Mouse (Mus musculus): Measurements from ENCODE around the gene Pde3a.

Pde3a gene

GRCm38 (mm10) chr6:141405496-141405895 lies 156.4 kb downstream of the Pde3a start:
- no peak for DNase-seq (ENCODE audit: low spot score)

- no peak for DNase-seq (ENCODE audit: low spot score)
These were observed 159.7 kb downstream of the Pde3a start for GRCm38 (mm10) chr6:141408758-141409157.

GRCm38 (mm10) chr6:141410836-141411235 lies 161.8 kb downstream of the Pde3a start:
- no peak for DNase-seq (ENCODE audit: low spot score)

- DNase-seq (ENCODE audit: low spot score), result no peak
These were observed 176.0 kb downstream of the Pde3a start for GRCm38 (mm10) chr6:141425114-141425513.

- DNase-seq (ENCODE audit: low spot score), result no peak
These were observed 179.5 kb downstream of the Pde3a start for GRCm38 (mm10) chr6:141428587-141428986.

- DNase-seq (ENCODE audit: low spot score), result no peak
These were observed 181.1 kb downstream of the Pde3a start for GRCm38 (mm10) chr6:141430134-141430533.

GRCm38 (mm10) chr6:141432271-141432974 lies 183.4 kb downstream of the Pde3a start:
- no peak for DNase-seq (ENCODE audit: low spot score)

GRCm38 (mm10) chr6:141433917-141434756 lies 185.1 kb downstream of the Pde3a start:
- no peak for DNase-seq (ENCODE audit: low spot score)

- no peak for DNase-seq (ENCODE audit: low spot score)
These were observed 186.1 kb downstream of the Pde3a start for GRCm38 (mm10) chr6:141435160-141435559.

- DNase-seq (ENCODE audit: low spot score), result no peak
These were observed 190.9 kb downstream of the Pde3a start for GRCm38 (mm10) chr6:141439965-141440364.

GRCm38 (mm10) chr6:141447547-141447946 lies 198.5 kb downstream of the Pde3a start:
- DNase-seq (ENCODE audit: low spot score), result peak; percentile 59

- no peak for DNase-seq (ENCODE audit: low spot score)
These were observed 199.8 kb downstream of the Pde3a start for GRCm38 (mm10) chr6:141448886-141449285.

GRCm38 (mm10) chr6:141455335-141455734 lies 206.3 kb downstream of the Pde3a start:
- no peak for DNase-seq (ENCODE audit: low spot score)

- no peak for DNase-seq (ENCODE audit: low spot score)
These were observed 207.5 kb downstream of the Pde3a start for GRCm38 (mm10) chr6:141456591-141456990.

GRCm38 (mm10) chr6:141470251-141470650 lies 221.2 kb downstream of the Pde3a start:
- no peak for DNase-seq (ENCODE audit: low spot score)

GRCm38 (mm10) chr6:141474223-141474622 lies 225.2 kb downstream of the Pde3a start:
- DNase-seq (ENCODE audit: low spot score), result no peak

GRCm38 (mm10) chr6:141474696-141475095 lies 225.6 kb downstream of the Pde3a start:
- no peak for DNase-seq (ENCODE audit: low spot score)

GRCm38 (mm10) chr6:141485302-141486021 lies 236.4 kb downstream of the Pde3a start:
- peak; percentile 53 for DNase-seq (ENCODE audit: low spot score)

- DNase-seq (ENCODE audit: low spot score), result no peak
These were observed 238.2 kb downstream of the Pde3a start for GRCm38 (mm10) chr6:141487266-141487665.

GRCm38 (mm10) chr6:141488619-141489018 lies 239.6 kb downstream of the Pde3a start:
- peak; percentile 28 for DNase-seq (ENCODE audit: low spot score)

- DNase-seq (ENCODE audit: low spot score), result no peak
These were observed 245.8 kb downstream of the Pde3a start for GRCm38 (mm10) chr6:141494909-141495308.

- DNase-seq (ENCODE audit: low spot score), result no peak
These were observed 246.8 kb downstream of the Pde3a start for GRCm38 (mm10) chr6:141495634-141496418.
